Mouse (Mus musculus): ENCODE data around the gene Rpl19.

The Rpl19 gene

GRCm38 (mm10) chr11:98026570-98027296 lies at the start of gene Rpl19:
Gene Rpl19, plus strand, starts transcription at chr11:98026710.
- in situ Hi-C loops (cut with MboI; ENCODE audit: unreplicated experiment in 2 of 2), result loop anchor here (5.0 to 10.0 kb wide), 2 partner anchors 89 to 92 kb away; no protein-coding TSS in a partner anchor

DNA sequence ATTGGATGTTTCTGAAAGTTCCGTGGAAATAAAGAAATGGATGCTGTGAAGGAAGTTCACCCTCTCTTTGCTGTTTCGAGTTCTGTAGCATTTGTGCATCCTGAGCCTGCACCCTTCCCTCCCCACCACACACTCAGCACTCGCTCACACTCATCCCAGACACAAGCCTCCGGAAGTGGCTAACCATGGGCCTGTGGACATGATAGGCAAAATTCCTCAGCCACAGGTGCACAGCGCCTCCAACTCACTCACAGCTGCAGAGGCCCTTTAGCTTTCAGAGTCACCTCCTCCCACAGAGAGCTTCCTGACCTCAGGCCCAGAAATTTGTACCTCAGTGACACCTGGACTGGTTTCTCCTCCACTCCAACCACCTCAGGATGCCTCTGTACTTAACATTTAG lies 48.7 kb upstream of the Rpl19 start:
- in situ Hi-C loops (cut with MboI; ENCODE audit: unreplicated experiment in 2 of 2), result no loop called here

- in situ Hi-C loops (cut with MboI; ENCODE audit: unreplicated experiment in 2 of 2), result no loop called here
These were observed 48.1 kb upstream of the Rpl19 start for GRCm38 (mm10) chr11:97978392-97978791.

- in situ Hi-C loops (cut with MboI; ENCODE audit: unreplicated experiment in 2 of 2), result no loop called here
These were observed 46.5 kb upstream of the Rpl19 start for GRCm38 (mm10) chr11:97979824-97980495.

DNA sequence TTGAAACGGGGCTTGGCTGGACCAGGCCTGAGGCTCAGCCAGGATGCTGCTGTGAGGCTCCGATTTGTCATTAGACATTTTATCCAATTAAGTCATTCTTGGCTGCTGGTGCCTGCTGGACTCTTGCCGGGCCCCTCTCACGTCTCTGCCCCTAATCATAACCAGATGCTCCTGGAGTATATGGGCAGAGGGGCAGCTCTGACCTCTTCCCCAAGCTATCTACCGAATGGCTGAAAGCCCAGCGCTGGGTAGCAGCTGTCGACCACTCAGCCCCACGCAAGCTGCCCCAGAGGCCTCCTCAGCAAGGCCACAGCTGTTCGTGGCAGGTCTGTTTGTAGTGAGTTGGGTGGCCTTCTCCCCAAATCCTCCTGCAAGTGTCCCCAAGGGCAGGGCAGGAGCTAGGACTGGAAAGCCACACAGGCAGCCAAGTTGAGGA lies 46.0 kb upstream of the Rpl19 start:
- in situ Hi-C loops (cut with MboI; ENCODE audit: unreplicated experiment in 2 of 2), result no loop called here

DNA sequence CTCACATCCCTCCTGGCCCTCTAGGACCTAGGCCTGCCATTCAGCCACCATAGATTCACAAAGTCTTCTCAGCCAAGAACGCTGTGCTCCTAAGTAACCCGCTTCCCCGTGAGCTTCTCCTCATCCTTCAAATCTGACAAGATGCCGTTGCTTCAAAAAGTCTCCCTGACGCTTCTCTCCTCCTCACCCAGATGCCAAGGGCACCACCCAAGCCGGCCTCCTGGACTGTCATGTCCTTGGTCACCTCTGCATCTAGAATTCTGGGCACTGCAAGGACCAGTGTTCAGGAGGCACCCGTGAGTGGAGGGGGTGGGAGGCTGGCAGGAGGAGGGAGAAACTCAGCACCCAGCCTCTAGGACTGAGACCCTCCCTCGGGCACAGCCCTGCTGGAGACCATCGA lies 43.8 kb upstream of the Rpl19 start:
- in situ Hi-C loops (cut with MboI; ENCODE audit: unreplicated experiment in 2 of 2), result no loop called here

DNA sequence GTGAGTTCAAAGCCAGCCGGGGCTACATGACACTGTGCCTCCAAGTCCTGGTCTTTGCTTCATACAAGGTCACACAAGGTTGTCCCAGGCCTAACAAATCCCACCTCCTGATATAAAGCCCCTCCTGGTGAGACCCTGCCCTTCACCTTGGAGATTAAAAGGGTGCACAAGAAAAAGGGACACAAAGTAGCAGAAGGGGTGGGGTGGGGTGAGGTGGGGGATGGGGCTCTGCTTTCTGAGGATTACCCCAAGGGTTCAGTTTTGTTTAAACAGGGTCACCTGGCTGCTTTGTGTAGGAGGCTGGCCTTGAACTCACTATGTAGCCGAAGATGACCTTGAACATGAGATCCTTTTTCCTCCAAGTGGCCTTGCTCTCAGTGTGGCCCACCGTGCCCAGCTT lies 43.0 kb upstream of the Rpl19 start:
- in situ Hi-C loops (cut with MboI; ENCODE audit: unreplicated experiment in 2 of 2), result no loop called here

DNA sequence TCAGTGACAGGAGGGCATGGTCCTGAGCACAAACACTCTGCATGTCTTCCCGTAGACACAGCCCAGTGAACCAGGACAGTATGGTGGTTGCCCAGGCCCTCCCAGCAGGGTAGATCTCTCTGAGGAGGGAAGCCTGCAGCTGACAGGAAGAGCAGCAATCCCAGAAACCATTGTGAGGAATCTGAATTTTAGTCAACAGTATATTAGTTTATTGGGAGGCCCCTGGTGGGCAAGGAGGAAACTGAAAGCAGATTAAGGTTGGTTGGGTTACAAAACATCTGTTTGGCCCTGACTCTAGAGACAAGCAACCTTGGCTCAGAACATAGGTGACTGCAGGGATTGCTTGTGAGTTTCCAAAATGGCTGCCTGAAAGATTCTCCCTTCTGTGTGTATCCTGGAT lies 42.5 kb upstream of the Rpl19 start:
- in situ Hi-C loops (cut with MboI; ENCODE audit: unreplicated experiment in 2 of 2), result no loop called here

GRCm38 (mm10) chr11:97985727-97986677 lies 40.5 kb upstream of the Rpl19 start, which contains the start of gene Plxdc1:
Gene Plxdc1, minus strand, starts transcription at chr11:97986444.
- in situ Hi-C loops (cut with MboI; ENCODE audit: unreplicated experiment in 2 of 2), result loop anchor here (5.0 kb wide), 5 partner anchors 36 to 189 kb away; partner anchors contain the start of genes Cacnb1 (in 1 of the 2) and Lasp1 (in 1 of the 2)

DNA sequence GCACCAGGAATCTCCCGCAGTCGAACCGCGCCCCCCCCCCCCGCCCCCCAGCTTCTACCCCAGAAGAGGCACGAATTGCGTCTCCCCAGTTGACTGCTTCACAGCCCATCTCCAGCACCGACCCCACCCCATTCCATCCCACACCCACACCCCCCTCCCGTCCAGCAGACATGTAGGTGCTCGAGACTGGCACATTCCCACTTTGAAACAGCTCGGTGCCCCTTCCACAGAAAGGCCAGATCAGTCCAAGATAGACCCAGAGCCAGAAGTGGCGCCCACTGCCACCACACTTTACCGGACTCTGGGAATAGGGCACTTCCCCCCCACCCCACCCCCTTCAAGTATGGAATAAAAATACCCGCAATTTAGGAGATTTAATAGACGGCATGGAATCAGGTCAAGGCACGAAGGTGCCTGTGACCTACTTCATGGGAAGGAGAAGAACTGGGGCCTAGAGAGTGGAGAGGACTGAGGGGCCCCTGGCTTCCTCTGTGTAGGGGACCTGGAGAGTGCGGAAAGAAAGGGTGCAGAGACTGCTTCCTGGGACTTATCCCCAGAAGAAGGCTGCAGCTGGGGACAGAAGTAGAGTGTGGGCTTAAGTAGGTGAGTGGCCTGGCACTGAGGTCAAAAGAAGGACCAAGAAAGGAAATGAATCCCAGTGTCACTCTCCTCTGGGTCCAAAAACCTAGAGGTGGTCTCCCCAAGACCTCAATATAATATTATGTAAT lies 39.6 kb upstream of the Rpl19 start:
- in situ Hi-C loops (cut with MboI; ENCODE audit: unreplicated experiment in 2 of 2), result loop anchor here (5.0 kb wide), 5 partner anchors 35 to 190 kb away; partner anchors contain the start of genes Cacnb1 (in 1 of the 2) and Lasp1 (in 1 of the 2)

DNA sequence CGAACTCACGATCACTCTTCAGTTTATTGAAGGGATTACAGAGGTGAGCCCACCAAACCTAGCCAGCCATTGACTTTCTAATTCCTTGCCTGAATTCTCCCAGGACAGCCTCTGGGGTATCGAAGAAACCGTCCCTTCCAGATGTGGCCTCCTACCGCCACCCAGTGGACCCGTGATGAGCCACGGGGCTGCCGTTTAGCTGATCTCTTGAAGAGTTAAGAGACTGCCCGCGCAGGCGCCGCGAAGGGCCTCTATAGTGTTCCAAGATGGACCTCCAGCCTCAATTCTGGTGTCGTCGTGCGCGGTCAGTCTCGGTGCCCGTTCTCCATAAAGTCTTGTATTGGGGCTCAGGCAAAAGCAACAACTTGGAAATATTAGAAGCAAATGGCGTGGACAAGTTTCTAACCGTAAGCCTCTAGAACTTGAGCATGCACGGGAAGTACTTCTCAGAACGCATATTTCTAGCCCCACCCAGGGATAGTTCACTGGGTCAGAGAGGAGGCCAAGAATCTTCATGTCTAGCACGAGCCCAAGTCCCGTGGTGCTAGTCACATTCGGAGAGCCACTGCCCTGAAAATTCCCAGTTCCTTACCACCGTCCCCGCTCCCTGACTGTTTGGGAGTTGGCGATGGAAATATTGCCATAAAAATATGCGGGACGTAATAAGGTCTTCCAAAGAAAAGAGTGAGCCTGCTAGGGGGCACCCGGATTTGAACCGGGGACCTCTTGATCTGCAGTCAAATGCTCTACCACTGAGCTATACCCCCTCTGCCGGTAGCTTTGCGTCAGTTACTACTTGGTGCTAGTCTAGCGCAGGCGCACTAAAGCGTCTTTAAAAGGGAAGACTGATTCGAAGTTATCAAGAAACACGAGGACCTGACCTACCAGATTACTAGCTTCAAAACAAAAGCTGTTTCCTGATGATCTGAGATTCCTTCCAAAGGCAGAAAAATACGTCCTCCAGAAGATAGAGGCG lies 38.7 kb upstream of the Rpl19 start:
- in situ Hi-C loops (cut with MboI; ENCODE audit: unreplicated experiment in 2 of 2), result loop anchor here (5.0 kb wide), 5 partner anchors 34 to 191 kb away; partner anchors contain the start of genes Cacnb1 (in 1 of the 2) and Lasp1 (in 1 of the 2)

GRCm38 (mm10) chr11:97988530-97989096 lies 37.9 kb upstream of the Rpl19 start:
- in situ Hi-C loops (cut with MboI; ENCODE audit: unreplicated experiment in 2 of 2), result loop anchor here (5.0 kb wide), 5 partner anchors 34 to 191 kb away; partner anchors contain the start of genes Cacnb1 (in 1 of the 2) and Lasp1 (in 1 of the 2)

- in situ Hi-C loops (cut with MboI; ENCODE audit: unreplicated experiment in 2 of 2), result loop anchor here in 1 of 2 experiments (10.0 kb wide), 1 partner anchor 750 kb away; the partner anchor contains the start of gene Thra
These were observed 31.9 kb upstream of the Rpl19 start for GRCm38 (mm10) chr11:97994539-97995100.

DNA sequence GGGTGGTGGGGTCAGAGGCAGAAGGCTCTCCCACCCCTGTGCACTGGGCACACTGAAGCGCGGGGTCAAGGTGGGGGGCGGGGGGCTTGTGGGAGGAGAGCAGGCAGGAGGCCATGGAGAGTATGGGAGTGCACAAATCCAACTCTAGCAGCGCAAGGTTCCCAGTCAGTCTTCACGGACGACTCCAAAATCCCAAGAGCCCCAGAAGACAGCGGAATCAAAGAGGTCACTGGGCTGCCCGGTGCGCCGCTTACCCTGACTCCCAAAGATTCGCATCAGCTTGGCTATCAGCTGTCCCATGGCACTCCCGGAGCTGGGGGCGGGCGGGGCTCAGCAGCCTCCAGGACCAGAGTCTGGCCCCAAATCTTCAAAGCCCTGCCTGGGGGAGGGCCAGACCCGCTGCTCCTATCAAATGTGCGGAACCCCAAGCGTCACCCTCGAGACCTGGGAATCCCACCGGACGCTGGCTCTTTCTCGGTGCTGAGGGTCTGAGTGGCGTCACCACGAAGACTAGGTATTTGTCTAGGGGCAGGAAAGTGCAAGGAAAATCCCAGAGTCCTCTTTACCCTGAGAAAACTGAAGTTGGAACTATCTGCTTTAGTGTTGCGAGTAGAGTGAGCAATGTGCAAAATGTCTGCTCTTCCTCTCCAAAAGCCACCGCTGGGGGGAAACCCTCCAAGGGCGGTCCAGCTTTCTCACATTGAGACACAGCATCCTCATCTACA lies 30.8 kb upstream of the Rpl19 start, which contains the start of gene Arl5c:
Arl5c (minus strand) TSS at position 618 of the 725 bp plus-strand sequence.
- in situ Hi-C loops (cut with MboI; ENCODE audit: unreplicated experiment in 2 of 2), result loop anchor here in 1 of 2 experiments (10.0 kb wide), 1 partner anchor 749 kb away; the partner anchor contains the start of gene Thra

GRCm38 (mm10) chr11:97996691-97997090 lies 29.8 kb upstream of the Rpl19 start:
- in situ Hi-C loops (cut with MboI; ENCODE audit: unreplicated experiment in 2 of 2), result loop anchor here in 1 of 2 experiments (10.0 kb wide), 1 partner anchor 748 kb away; the partner anchor contains the start of gene Thra

DNA sequence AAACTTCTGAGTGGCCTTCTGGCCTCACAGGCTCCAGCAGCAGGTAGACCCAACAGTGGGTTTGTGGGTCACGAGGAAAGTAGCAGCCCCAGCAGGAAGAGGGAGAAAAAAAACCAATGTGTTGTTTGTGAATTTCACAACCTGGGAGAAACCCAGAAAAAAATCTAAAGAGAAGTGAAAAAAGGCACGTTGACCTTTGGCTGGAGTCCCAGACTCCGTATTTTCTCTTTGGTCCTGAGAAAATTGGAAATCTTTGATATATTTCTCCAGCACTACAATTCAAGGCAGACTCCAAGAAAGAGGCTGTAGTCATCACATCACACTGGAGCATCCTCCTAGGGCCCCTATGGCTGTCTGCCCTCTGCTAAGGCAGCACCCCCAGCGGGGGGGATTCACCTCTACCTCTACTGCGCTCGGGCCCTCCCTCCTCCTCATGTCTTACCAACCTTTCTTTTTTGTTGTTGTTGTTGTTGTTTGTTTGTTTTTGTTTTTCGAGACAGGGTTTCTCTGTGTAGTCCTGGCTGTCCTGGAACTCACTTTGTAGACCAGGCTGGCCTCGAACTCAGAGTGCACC lies 29.0 kb upstream of the Rpl19 start:
- in situ Hi-C loops (cut with MboI; ENCODE audit: unreplicated experiment in 2 of 2), result loop anchor here in 1 of 2 experiments (10.0 kb wide), 1 partner anchor 747 kb away; the partner anchor contains the start of gene Thra
